Mouse (Mus musculus): ENCODE measurements around the gene Zkscan1. TPM values are rescaled to one million over a fixed set of nuclear protein-coding genes. Genes with fewer than 3 reads are reported as not detected.
"Not testable (repeated sequence)": the region's sequence is repeated elsewhere in the genome, so short reads cannot be mapped to it uniquely, and the experiment has no call there.

Zkscan1 gene
- 31.5 and 32.1 TPM in 2 replicates for polyA plus RNA-seq (2015; fragmentation: Nextera tagmentation; extraction: Ambion mirVana)

GRCm38 (mm10) chr5:138084996-138085395 is at the start of gene Zkscan1:
TSS of gene Zkscan1 (plus strand) at chr5:138085084.
- peaks cover 14% of the 10 kb centered on the region for H3K36me3 ChIP-seq
- H3K9me3 ChIP-seq, result no peaks in the 10 kb centered on the region
- no peaks in the 10 kb centered on the region for H3K27me3 ChIP-seq
- H3K27ac ChIP-seq, result peak within 1 kb of the TSS; percentile 89
- peak; percentile 98 for ATAC-seq
- H3K4me1 ChIP-seq (replicated peaks), result peaks cover 32% of the 10 kb centered on the region
- H3K4me2 ChIP-seq (replicated peaks), result peak within 1 kb of the TSS; percentile 89
- H3K4me3 ChIP-seq (replicated peaks), result peak within 1 kb of the TSS; percentile 89
- under 1% methylated on average over 26 of the region's 27 CpGs for WGBS
- peak within 1 kb of the TSS; percentile 98 for H3K9ac ChIP-seq (replicated peaks)

GRCm38 (mm10) chr5:138052894-138053293 is 32.0 kb upstream of the Zkscan1 start, which contains the start of gene Smok3c:
TSS of gene Smok3c (plus strand) at chr5:138053194.
- not testable (repeated sequence) for H3K36me3 ChIP-seq; ATAC-seq; H3K27ac ChIP-seq; H3K9me3 ChIP-seq; H3K4me2 ChIP-seq (replicated peaks); H3K9ac ChIP-seq (replicated peaks); H3K4me1 ChIP-seq (replicated peaks); H3K4me3 ChIP-seq (replicated peaks); H3K27me3 ChIP-seq
- WGBS, result no CpG with 5 or more reads among the region's 5 CpGs

- Histone ChIP-seq H3K4me3 (replicated peaks) (no peak overlapping the region), H3K9me3 (no peaks in the 10 kb centered on the region), H3K27ac (no peak overlapping the region), H3K4me1 (replicated peaks) (no peaks in the 10 kb centered on the region), H3K9ac (replicated peaks) (no peak overlapping the region), H3K27me3 (no peaks in the 10 kb centered on the region), H3K4me2 (replicated peaks) (no peak overlapping the region), H3K36me3 (no peaks in the 10 kb centered on the region)
- no peak for ATAC-seq
- WGBS, result 87% methylated on average over 4 of the region's 4 CpGs
Measured at GRCm38 (mm10) chr5:138073803-138074202, 11.1 kb upstream of the Zkscan1 start.

- H3K9me3 ChIP-seq, result no peaks in the 10 kb centered on the region
- no peak overlapping the region for H3K9ac ChIP-seq (replicated peaks)
- no peaks in the 10 kb centered on the region for H3K4me1 ChIP-seq (replicated peaks)
- ATAC-seq, result no peak
- no peaks in the 10 kb centered on the region for H3K36me3 ChIP-seq
- no peak overlapping the region for H3K4me2 ChIP-seq (replicated peaks)
- no peak overlapping the region for H3K27ac ChIP-seq
- H3K27me3 ChIP-seq, result no peaks in the 10 kb centered on the region
- 74% methylated on average over 3 of the region's 3 CpGs for WGBS
- no peak overlapping the region for H3K4me3 ChIP-seq (replicated peaks)
Measured at GRCm38 (mm10) chr5:138075684-138076083, 9.2 kb upstream of the Zkscan1 start.

- Histone ChIP-seq H3K4me2 (replicated peaks) (no peak overlapping the region), H3K27ac (no peak overlapping the region), H3K36me3 (no peaks in the 10 kb centered on the region), H3K4me3 (replicated peaks) (no peak overlapping the region), H3K9ac (replicated peaks) (no peak overlapping the region), H3K9me3 (no peaks in the 10 kb centered on the region), H3K4me1 (replicated peaks) (no peaks in the 10 kb centered on the region), H3K27me3 (no peaks in the 10 kb centered on the region)
- ATAC-seq, result no peak
- WGBS, result 58% methylated on average over 2 of the region's 2 CpGs
Measured at GRCm38 (mm10) chr5:138076148-138076547, 8.7 kb upstream of the Zkscan1 start.

- Histone ChIP-seq H3K9me3 (no peaks in the 10 kb centered on the region), H3K36me3 (no peaks in the 10 kb centered on the region), H3K27me3 (no peaks in the 10 kb centered on the region), H3K9ac (replicated peaks) (no peak overlapping the region), H3K27ac (no peak overlapping the region), H3K4me2 (replicated peaks) (no peak overlapping the region), H3K4me3 (replicated peaks) (no peak overlapping the region), H3K4me1 (replicated peaks) (0 out of 2 replicates have a peak, but pooled peaks cover 2% of the 10 kb centered on the region)
- ATAC-seq, result no peak
- 89% methylated on average over 5 of the region's 5 CpGs for WGBS
Measured at GRCm38 (mm10) chr5:138080456-138080855, 4.4 kb upstream of the Zkscan1 start.

GRCm38 (mm10) chr5:138081446-138081845 is 3.4 kb upstream of the Zkscan1 start:
- no peak for ATAC-seq
- H3K4me2 ChIP-seq (replicated peaks), result no peak overlapping the region
- 82% methylated on average over 9 of the region's 9 CpGs for WGBS
- H3K4me3 ChIP-seq (replicated peaks), result no peak overlapping the region
- H3K9me3 ChIP-seq, result no peaks in the 10 kb centered on the region
- no peaks in the 10 kb centered on the region for H3K27me3 ChIP-seq
- H3K27ac ChIP-seq, result no peak overlapping the region
- H3K9ac ChIP-seq (replicated peaks), result no peak overlapping the region
- H3K4me1 ChIP-seq (replicated peaks), result peaks cover 9% of the 10 kb centered on the region
- no peaks in the 10 kb centered on the region for H3K36me3 ChIP-seq

GRCm38 (mm10) chr5:138083318-138083900 is 1.5 kb upstream of the Zkscan1 start:
- Histone ChIP-seq H3K27ac (no peak overlapping the region), H3K9ac (replicated peaks) (no peak overlapping the region), H3K4me3 (replicated peaks) (no peak overlapping the region), H3K9me3 (no peaks in the 10 kb centered on the region), H3K27me3 (no peaks in the 10 kb centered on the region), H3K4me2 (replicated peaks) (no peak overlapping the region), H3K4me1 (replicated peaks) (peaks cover 29% of the 10 kb centered on the region), H3K36me3 (peaks cover 7% of the 10 kb centered on the region)
- WGBS, result 67% methylated on average over 2 of the region's 2 CpGs
- ATAC-seq, result no peak

GRCm38 (mm10) chr5:138083936-138084335 is 948 bp upstream of the Zkscan1 start:
- peaks cover 32% of the 10 kb centered on the region for H3K4me1 ChIP-seq (replicated peaks)
- no peak overlapping the region for H3K4me2 ChIP-seq (replicated peaks)
- no peak overlapping the region for H3K27ac ChIP-seq
- H3K36me3 ChIP-seq, result peaks cover 12% of the 10 kb centered on the region
- 92% methylated on average over 2 of the region's 2 CpGs for WGBS
- no peak for ATAC-seq
- no peaks in the 10 kb centered on the region for H3K27me3 ChIP-seq
- no peaks in the 10 kb centered on the region for H3K9me3 ChIP-seq
- no peak overlapping the region for H3K9ac ChIP-seq (replicated peaks)
- H3K4me3 ChIP-seq (replicated peaks), result no peak overlapping the region

- H3K36me3 ChIP-seq, result peaks cover 14% of the 10 kb centered on the region
- H3K27ac ChIP-seq, result no peak overlapping the region
- peak overlapping the region; percentile 89 for H3K4me3 ChIP-seq (replicated peaks)
- no peaks in the 10 kb centered on the region for H3K27me3 ChIP-seq
- no peaks in the 10 kb centered on the region for H3K9me3 ChIP-seq
- H3K4me2 ChIP-seq (replicated peaks), result peak overlapping the region; percentile 41
- no peak overlapping the region; the same call in 1 of the 2 replicates for H3K9ac ChIP-seq (replicated peaks)
- H3K4me1 ChIP-seq (replicated peaks), result peaks cover 32% of the 10 kb centered on the region
- ATAC-seq, result peak; percentile 31
- 81% methylated on average over 2 of the region's 2 CpGs for WGBS
Measured at GRCm38 (mm10) chr5:138084507-138084906, 377 bp upstream of the Zkscan1 start.

GRCm38 (mm10) chr5:138085421-138085911 is 582 bp downstream of the Zkscan1 start:
- Histone ChIP-seq H3K9ac (replicated peaks) (peak overlapping the region; percentile 98), H3K4me2 (replicated peaks) (peak overlapping the region; percentile 89), H3K4me1 (replicated peaks) (peaks cover 32% of the 10 kb centered on the region), H3K9me3 (no peaks in the 10 kb centered on the region), H3K27me3 (no peaks in the 10 kb centered on the region), H3K36me3 (peaks cover 14% of the 10 kb centered on the region), H3K4me3 (replicated peaks) (peak overlapping the region; percentile 89), H3K27ac (peak overlapping the region; percentile 89)
- WGBS, result under 1% methylated on average over 18 of the region's 18 CpGs
- ATAC-seq, result peak; percentile 12

- H3K36me3 ChIP-seq, result peaks cover 14% of the 10 kb centered on the region
- H3K9me3 ChIP-seq, result no peaks in the 10 kb centered on the region
- H3K9ac ChIP-seq (replicated peaks), result peak overlapping the region; percentile 98; the same call in 1 of the 2 replicates
- 79% methylated on average over 3 of the region's 3 CpGs for WGBS
- peak overlapping the region; percentile 89 for H3K4me3 ChIP-seq (replicated peaks)
- H3K27me3 ChIP-seq, result no peaks in the 10 kb centered on the region
- no peak for ATAC-seq
- H3K27ac ChIP-seq, result no peak overlapping the region
- H3K4me2 ChIP-seq (replicated peaks), result peak overlapping the region; percentile 89
- H3K4me1 ChIP-seq (replicated peaks), result peaks cover 32% of the 10 kb centered on the region
Measured at GRCm38 (mm10) chr5:138086842-138087241, 2.0 kb downstream of the Zkscan1 start.
